Mouse (Mus musculus): ENCODE results near the gene Cyp2j13.
"Not testable (repeated sequence)": the region's sequence is repeated elsewhere in the genome, so short reads cannot be mapped to it uniquely, and the experiment has no call there.

Cyp2j13 gene

GRCm38 (mm10) chr4:96077261-96078125 lies at the start of gene Cyp2j13:
Cyp2j13 (minus strand) TSS chr4:96077546.
- peak; percentile 9 for DNase-seq (ENCODE audit: low spot score)

- no peak for DNase-seq (ENCODE audit: low spot score)
Observed at GRCm38 (mm10) chr4:96096841-96097240, 19.5 kb upstream of the Cyp2j13 start.

GRCm38 (mm10) chr4:96091869-96092268 lies 14.5 kb upstream of the Cyp2j13 start:
- DNase-seq (ENCODE audit: low spot score), result no peak

GRCm38 (mm10) chr4:96089356-96090048 lies 12.2 kb upstream of the Cyp2j13 start:
- not testable (repeated sequence) for DNase-seq (ENCODE audit: low spot score)

DNA sequence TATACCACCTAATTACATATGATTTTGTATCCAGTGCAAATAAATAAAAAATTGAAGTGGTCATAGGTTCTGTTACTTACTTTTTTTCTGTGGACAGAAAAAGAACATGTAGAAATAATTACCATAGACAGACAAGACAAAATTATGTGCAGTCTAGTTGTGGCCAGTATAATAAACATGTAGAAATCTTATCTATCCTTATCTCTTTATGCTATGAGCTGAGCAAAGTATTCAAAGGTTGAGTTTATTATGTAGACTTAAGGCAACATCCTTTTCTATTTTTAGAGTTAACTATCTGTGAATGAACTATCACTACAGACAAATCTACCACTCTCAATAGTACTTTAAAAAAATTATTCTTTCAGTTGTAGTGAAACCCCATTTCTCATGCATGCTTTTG lies 962 bp upstream of the Cyp2j13 start:
- no peak for DNase-seq (ENCODE audit: low spot score)

- DNase-seq (ENCODE audit: low spot score), result no peak
Observed at GRCm38 (mm10) chr4:96062045-96062444, 15.3 kb downstream of the Cyp2j13 start.

- DNase-seq (ENCODE audit: low spot score), result no peak
Observed at GRCm38 (mm10) chr4:96060106-96060505, 17.2 kb downstream of the Cyp2j13 start.

DNA sequence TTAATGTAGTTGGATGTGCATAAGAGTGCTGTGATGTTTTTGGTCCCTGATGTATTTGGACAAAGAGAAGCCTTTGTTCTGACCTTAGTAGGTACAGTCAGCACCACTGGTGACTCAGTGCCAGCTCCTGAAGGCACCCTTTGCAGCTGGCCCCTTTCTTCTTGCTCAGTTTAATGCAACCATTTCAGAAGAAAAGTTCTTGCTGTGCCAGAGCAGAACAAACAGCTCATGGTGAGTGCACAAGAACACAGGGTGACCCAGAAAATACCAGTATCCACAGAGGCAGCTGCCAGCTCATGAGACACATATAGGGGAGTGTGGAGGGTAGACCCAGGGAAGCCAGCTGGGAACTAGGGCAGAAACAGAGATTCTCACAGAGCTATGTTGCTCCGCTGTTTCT lies 48.9 kb downstream of the Cyp2j13 start:
- no peak for DNase-seq (ENCODE audit: low spot score)

DNA sequence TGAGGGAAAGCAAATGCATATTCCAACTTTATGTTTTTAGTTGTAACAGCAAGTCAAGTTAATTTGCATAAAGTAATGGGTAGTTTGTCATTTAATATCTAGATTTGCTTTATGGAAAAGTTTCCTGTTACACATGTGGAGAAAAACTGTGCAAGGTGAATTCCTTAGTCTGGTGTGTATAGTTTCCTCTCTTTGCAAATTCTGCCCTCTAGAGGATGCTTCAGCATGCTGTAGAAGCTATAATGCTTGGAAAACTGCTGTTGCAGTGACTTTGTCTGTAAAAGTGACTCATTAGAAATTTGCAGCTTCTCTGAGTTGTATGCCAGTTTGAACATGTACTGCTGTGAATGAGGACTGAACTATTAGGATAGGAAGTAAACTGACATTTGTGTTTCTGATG lies 54.5 kb downstream of the Cyp2j13 start:
- DNase-seq (ENCODE audit: low spot score), result no peak

- DNase-seq (ENCODE audit: low spot score), result no peak
Observed at GRCm38 (mm10) chr4:96016875-96017274, 60.5 kb downstream of the Cyp2j13 start.

DNA sequence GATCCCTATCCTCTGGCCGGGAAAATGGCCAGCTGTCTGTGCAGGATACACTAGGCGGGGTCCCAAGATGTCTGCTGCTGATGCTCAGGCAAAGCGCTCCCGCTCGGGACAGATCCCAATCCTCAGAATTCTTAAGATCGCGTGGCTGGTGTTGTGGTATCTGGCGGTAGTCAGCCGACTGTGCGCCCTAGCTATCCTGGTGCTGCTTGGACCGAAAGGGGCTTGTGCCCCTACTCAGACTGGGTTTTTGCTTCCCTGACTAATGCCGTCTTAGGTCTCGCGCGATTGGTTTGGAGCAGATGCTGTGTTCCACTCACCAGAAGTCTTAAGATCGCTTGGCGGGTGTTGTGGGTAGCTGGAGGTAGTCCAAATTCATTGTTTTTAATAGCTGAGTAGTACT lies 95.1 kb downstream of the Cyp2j13 start:
- DNase-seq (ENCODE audit: low spot score), result not testable (repeated sequence)

Measured in ovary, postnatal 36 days (tissue).